Mouse (Mus musculus): ENCODE measurements at regions not wholly inside any gene's neighbourhood (a gene's known extent, or its start where the extent isn't known, plus 50 kb on each side); places are given as distances from the start of the nearest gene placed in this dataset.

GRCm38 (mm10) chr5:51028966-51029365 is 538.6 kb downstream of the Ppargc1a start:
- no peak for TF ChIP-seq CTCF (IDR thresholded peaks at IDR 0.05; ENCODE audit: low read depth)
- TF ChIP-seq EP300 (optimal IDR thresholded peaks at IDR 0.05), result no peak

Data from stomach, postnatal 0 days (tissue).